Mouse (Mus musculus) ES-E14 (cell line): ENCODE measurements around the gene Prx.

ENCODE experiments used
- CHD2 ChIP-seq: IDR thresholded peaks from 2 replicates; pipeline ENCODE4 v1.6.1; 2014; ENCODE audit warnings: mild to moderate bottlenecking, low read depth, low read length, inconsistent platforms
- ZC3H11A ChIP-seq: IDR thresholded peaks from 2 replicates; pipeline ENCODE4 v1.6.1; 2012; ENCODE audit warnings: low read depth, mild to moderate bottlenecking, inconsistent platforms, low read length, borderline replicate concordance

DNA sequence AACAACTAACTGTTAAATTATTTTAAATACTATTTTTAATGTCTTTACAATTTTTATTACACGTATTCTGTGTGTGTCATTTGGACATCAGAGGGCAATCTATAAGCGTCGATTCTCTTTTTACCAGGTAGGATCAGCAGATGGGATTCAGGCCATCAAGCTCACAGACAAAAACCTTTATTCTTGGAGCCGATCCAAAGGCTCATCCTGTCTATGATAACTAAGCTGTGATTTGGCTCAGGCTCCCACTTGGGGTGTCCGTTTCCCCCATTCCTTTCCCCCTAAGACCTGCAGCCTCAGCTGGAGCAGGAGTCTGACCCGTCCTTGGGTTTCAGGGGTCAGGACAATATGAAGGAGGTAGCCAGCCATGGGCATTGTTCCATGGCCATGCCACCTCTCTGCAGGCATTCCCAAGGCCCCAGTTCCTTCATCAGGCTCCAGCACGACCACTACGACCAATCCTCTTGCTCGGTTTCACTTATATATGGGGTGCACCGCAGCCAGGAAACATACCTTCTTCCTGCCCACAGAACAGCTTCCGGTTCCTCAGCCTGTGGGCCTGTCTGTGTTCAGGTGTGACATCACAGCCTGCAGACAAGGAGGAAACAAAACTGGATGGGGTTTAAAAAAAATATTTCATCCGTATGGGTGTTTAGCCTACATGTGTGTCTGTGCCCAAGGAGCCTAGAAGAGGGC is 45.7 kb downstream of the Prx start:
- no peak for TF ChIP-seq CHD2
- no peak for TF ChIP-seq ZC3H11A
